Mouse (Mus musculus): Measurements from ENCODE around the gene Ctnnbl1. TPM values are rescaled to one million over a fixed set of nuclear protein-coding genes. Genes with fewer than 3 reads are reported as not detected.

Gene Ctnnbl1
- polyA plus RNA-seq, 1 experiment = 28.3 TPM

GRCm38 (mm10) chr2:157801505-157802357, 64.5 kb downstream of the Ctnnbl1 start:
- Histone ChIP-seq H3K4me3 (ENCODE audit: extremely low read depth, insufficient read depth, insufficient read length) (no peak overlapping the region), H3K4me1 (ENCODE audit: control insufficient read depth, insufficient read depth, insufficient read length) (no peaks in the 10 kb centered on the region), H3K27ac (ENCODE audit: insufficient read depth, low read length) (no peak overlapping the region), H3K36me3 (ENCODE audit: control insufficient read depth, insufficient read depth, low read length) (peaks cover 2% of the 10 kb centered on the region), H3K27me3 (ENCODE audit: control insufficient read depth, insufficient read depth, low read length) (no peaks in the 10 kb centered on the region)
- WGBS = 82% methylated on average over 8 of the region's 8 CpGs
- TF ChIP-seq POLR2A (IDR thresholded peaks at IDR 0.05; ENCODE audit: low read depth, low read length) (no peak), CTCF (IDR thresholded peaks at IDR 0.05; ENCODE audit: extremely low read depth, insufficient read depth, insufficient read length, insufficient replicate concordance) (no peak)
- DNase-seq (ENCODE audit: low read depth in 1 of 2, low spot score in 2 of 2) = no peak

GRCm38 (mm10) chr2:157802666-157803065, 65.5 kb downstream of the Ctnnbl1 start:
- no peak overlapping the region for H3K27ac ChIP-seq (ENCODE audit: insufficient read depth, low read length)
- TF ChIP-seq CTCF (IDR thresholded peaks at IDR 0.05; ENCODE audit: extremely low read depth, insufficient read depth, insufficient read length, insufficient replicate concordance) = no peak
- 88% methylated on average over 5 of the region's 5 CpGs for WGBS

GRCm38 (mm10) chr2:157804388-157804787, 67.2 kb downstream of the Ctnnbl1 start:
- Histone ChIP-seq H3K27ac (ENCODE audit: insufficient read depth, low read length) (no peak overlapping the region), H3K4me1 (ENCODE audit: control insufficient read depth, insufficient read depth, insufficient read length) (no peaks in the 10 kb centered on the region; the same call in 1 of the 2 replicates), H3K4me3 (ENCODE audit: extremely low read depth, insufficient read depth, insufficient read length) (no peak overlapping the region), H3K36me3 (ENCODE audit: control insufficient read depth, insufficient read depth, low read length) (peaks cover 3% of the 10 kb centered on the region), H3K27me3 (ENCODE audit: control insufficient read depth, insufficient read depth, low read length) (no peaks in the 10 kb centered on the region)
- WGBS = 87% methylated on average over 3 of the region's 3 CpGs
- no peak for DNase-seq (ENCODE audit: low read depth in 1 of 2, low spot score in 2 of 2)
- TF ChIP-seq CTCF (IDR thresholded peaks at IDR 0.05; ENCODE audit: extremely low read depth, insufficient read depth, insufficient read length, insufficient replicate concordance) = no peak
- no peak for TF ChIP-seq POLR2A (IDR thresholded peaks at IDR 0.05; ENCODE audit: low read depth, low read length)

More at GRCm38 (mm10) chr2:157802666-157803065, 65.5 kb downstream of the Ctnnbl1 start:
- no peaks in the 10 kb centered on the region for H3K27me3 ChIP-seq (ENCODE audit: control insufficient read depth, insufficient read depth, low read length)
- H3K4me1 ChIP-seq (ENCODE audit: control insufficient read depth, insufficient read depth, insufficient read length) = no peaks in the 10 kb centered on the region
- no peak for DNase-seq (ENCODE audit: low read depth in 1 of 2, low spot score in 2 of 2)
- peaks cover 2% of the 10 kb centered on the region for H3K36me3 ChIP-seq (ENCODE audit: control insufficient read depth, insufficient read depth, low read length)
- H3K4me3 ChIP-seq (ENCODE audit: extremely low read depth, insufficient read depth, insufficient read length) = no peak overlapping the region

GRCm38 (mm10) chr2:157805091-157805490, 67.9 kb downstream of the Ctnnbl1 start:
- H3K36me3 ChIP-seq (ENCODE audit: control insufficient read depth, insufficient read depth, low read length) = peaks cover 4% of the 10 kb centered on the region
- DNase-seq (ENCODE audit: low read depth in 1 of 2, low spot score in 2 of 2) = no peak
- H3K27me3 ChIP-seq (ENCODE audit: control insufficient read depth, insufficient read depth, low read length) = no peaks in the 10 kb centered on the region
- no peak for TF ChIP-seq CTCF (IDR thresholded peaks at IDR 0.05; ENCODE audit: extremely low read depth, insufficient read depth, insufficient read length, insufficient replicate concordance)
- no peak for TF ChIP-seq POLR2A (IDR thresholded peaks at IDR 0.05; ENCODE audit: low read depth, low read length)
- WGBS = 91% methylated on average over 3 of the region's 3 CpGs
- no peaks in the 10 kb centered on the region; the same call in 1 of the 2 replicates for H3K4me1 ChIP-seq (ENCODE audit: control insufficient read depth, insufficient read depth, insufficient read length)
- no peak overlapping the region for H3K4me3 ChIP-seq (ENCODE audit: extremely low read depth, insufficient read depth, insufficient read length)
- H3K27ac ChIP-seq (ENCODE audit: insufficient read depth, low read length) = no peak overlapping the region

- no peak for DNase-seq (ENCODE audit: low read depth in 1 of 2, low spot score in 2 of 2)
- WGBS = 59% methylated on average over 4 of the region's 4 CpGs
- no peaks in the 10 kb centered on the region; the same call in 1 of the 2 replicates for H3K4me1 ChIP-seq (ENCODE audit: control insufficient read depth, insufficient read depth, insufficient read length)
These were observed 69.9 kb downstream of the Ctnnbl1 start for GRCm38 (mm10) chr2:157807076-157807475.

GRCm38 (mm10) chr2:157807621-157808367, 70.6 kb downstream of the Ctnnbl1 start:
- TF ChIP-seq POLR2A (IDR thresholded peaks at IDR 0.05; ENCODE audit: low read depth, low read length) (no peak), CTCF (IDR thresholded peaks at IDR 0.05; ENCODE audit: extremely low read depth, insufficient read depth, insufficient read length, insufficient replicate concordance) (no peak)
- WGBS = 81% methylated on average over 7 of the region's 7 CpGs
- Histone ChIP-seq H3K4me3 (ENCODE audit: extremely low read depth, insufficient read depth, insufficient read length) (no peak overlapping the region), H3K36me3 (ENCODE audit: control insufficient read depth, insufficient read depth, low read length) (peaks cover 8% of the 10 kb centered on the region), H3K4me1 (ENCODE audit: control insufficient read depth, insufficient read depth, insufficient read length) (no peaks in the 10 kb centered on the region; the same call in 1 of the 2 replicates), H3K27ac (ENCODE audit: insufficient read depth, low read length) (no peak overlapping the region), H3K27me3 (ENCODE audit: control insufficient read depth, insufficient read depth, low read length) (no peaks in the 10 kb centered on the region)
- DNase-seq (ENCODE audit: low read depth in 1 of 2, low spot score in 2 of 2) = no peak

More at GRCm38 (mm10) chr2:157807076-157807475, 69.9 kb downstream of the Ctnnbl1 start:
- H3K36me3 ChIP-seq (ENCODE audit: control insufficient read depth, insufficient read depth, low read length) = peaks cover 7% of the 10 kb centered on the region
- no peak overlapping the region for H3K27ac ChIP-seq (ENCODE audit: insufficient read depth, low read length)
- TF ChIP-seq POLR2A (IDR thresholded peaks at IDR 0.05; ENCODE audit: low read depth, low read length) (no peak), CTCF (IDR thresholded peaks at IDR 0.05; ENCODE audit: extremely low read depth, insufficient read depth, insufficient read length, insufficient replicate concordance) (no peak)
- no peaks in the 10 kb centered on the region for H3K27me3 ChIP-seq (ENCODE audit: control insufficient read depth, insufficient read depth, low read length)
- H3K4me3 ChIP-seq (ENCODE audit: extremely low read depth, insufficient read depth, insufficient read length) = no peak overlapping the region
